Mouse (Mus musculus) kidney, embryonic 15.5 days (tissue): ENCODE data around the gene Rnd3. TPM values are rescaled to one million over a fixed set of nuclear protein-coding genes. Genes with fewer than 3 reads are reported as not detected.
A peak's percentile ranks its signal among the peaks of the same experiment; 100 is the strongest.

Source experiments
- ATAC-seq: fragments of 200-750 bp; cut with Nextera tagmentation; replicated peaks from 2 replicates; pipeline ENCODE4 v1.8.0; 2017; ENCODE audit warnings: moderate TSS enrichment; ENCODE audit not compliant: low FRiP score
- H3K27ac ChIP-seq: fragments of 300-500 bp; sonication (generic); 2 replicates; pipeline ENCODE4 v1.5.1; 2015; ENCODE audit warnings: mild to moderate bottlenecking, inconsistent platforms
- H3K27me3 ChIP-seq: fragments of 300-500 bp; sonication (generic); 2 replicates; pipeline ENCODE4 v1.6.1; 2015; ENCODE audit warnings: inconsistent platforms
- H3K36me3 ChIP-seq: fragments of 300-500 bp; sonication (generic); 2 replicates; pipeline ENCODE4 v1.6.1; 2015; ENCODE audit warnings: inconsistent platforms
- H3K4me1 ChIP-seq: fragments of 300-500 bp; sonication (generic); 2 replicates; pipeline ENCODE4 v1.6.1; 2015; ENCODE audit warnings: inconsistent platforms
- H3K4me2 ChIP-seq: fragments of 300-500 bp; sonication (generic); 2 replicates; pipeline ENCODE4 v1.6.1; 2015; ENCODE audit warnings: moderate library complexity, mild to moderate bottlenecking, inconsistent platforms
- H3K4me3 ChIP-seq: fragments of 300-500 bp; sonication (generic); replicated peaks from 2 replicates; pipeline ENCODE4 v1.5.1; 2015; ENCODE audit warnings: mild to moderate bottlenecking, inconsistent platforms
- H3K9ac ChIP-seq: fragments of 300-500 bp; sonication (generic); 2 replicates; pipeline ENCODE4 v1.6.1; 2015; ENCODE audit warnings: mild to moderate bottlenecking, inconsistent platforms
- H3K9me3 ChIP-seq: fragments of 300-500 bp; sonication (generic); replicated peaks from 2 replicates; pipeline ENCODE4 v1.6.1; 2016; ENCODE audit warnings: inconsistent platforms
- WGBS: fragments of 180-500 bp; shearing (Covaris S2); methylation state at CpG from one replicate; pipeline ENCODE4 v1.1.7; 2015; ENCODE audit warnings: mixed read lengths; 5-methylcytosine and 5-hydroxymethylcytosine counted together
- polyA plus RNA-seq: library from polyadenylated mRNA; unstranded; fragments of >200 nt; fragmentation: Nextera tagmentation; extraction: Ambion mirVana; gene quantifications from 2 replicates; pipeline ENCODE4 v1.2.1, GENCODE M21; 2015

The Rnd3 gene
- polyA plus RNA-seq, 1 experiment from 2014 or later, result 41.6 TPM

GRCm38 (mm10) chr2:51145838-51146470 lies 3.0 kb downstream of the Rnd3 start:
- ATAC-seq, result no peak
- H3K27ac ChIP-seq, result peak overlapping the region; percentile 89

GRCm38 (mm10) chr2:51144380-51145120 lies 4.4 kb downstream of the Rnd3 start:
- 72% methylated on average over 6 of the region's 6 CpGs for WGBS
- peak overlapping the region; percentile 20 for H3K4me2 ChIP-seq
- peaks cover 61% of the 10 kb centered on the region for H3K4me1 ChIP-seq
- no peaks in the 10 kb centered on the region for H3K36me3 ChIP-seq
- 0 out of 2 replicates have a peak overlapping the region, but pooled peaks have one; percentile 9 for H3K27ac ChIP-seq
- ATAC-seq, result no peak
- no peaks in the 10 kb centered on the region for H3K9me3 ChIP-seq
- H3K9ac ChIP-seq, result no peak overlapping the region
- no peaks in the 10 kb centered on the region for H3K27me3 ChIP-seq
- no peak overlapping the region; the same call in 1 of the 2 replicates for H3K4me3 ChIP-seq

More at GRCm38 (mm10) chr2:51145838-51146470, 3.0 kb downstream of the Rnd3 start:
- Histone ChIP-seq H3K27me3 (no peaks in the 10 kb centered on the region), H3K4me3 (peak overlapping the region; percentile 82), H3K4me1 (peaks cover 48% of the 10 kb centered on the region), H3K4me2 (peak overlapping the region; percentile 78), H3K9me3 (no peaks in the 10 kb centered on the region), H3K36me3 (no peaks in the 10 kb centered on the region), H3K9ac (peak overlapping the region; percentile 75)
- 13% methylated on average over 7 of the region's 7 CpGs for WGBS

- Histone ChIP-seq H3K9ac (no peak overlapping the region), H3K4me1 (peaks cover 79% of the 10 kb centered on the region), H3K9me3 (no peaks in the 10 kb centered on the region), H3K36me3 (no peaks in the 10 kb centered on the region), H3K27ac (no peak overlapping the region), H3K4me2 (no peak overlapping the region), H3K4me3 (no peak overlapping the region), H3K27me3 (no peaks in the 10 kb centered on the region)
- WGBS, result 38% methylated on average over 1 of the region's 1 CpGs
- ATAC-seq, result no peak
These were observed 6.5 kb downstream of the Rnd3 start for GRCm38 (mm10) chr2:51142422-51142821.

- Histone ChIP-seq H3K27me3 (no peaks in the 10 kb centered on the region), H3K9me3 (no peaks in the 10 kb centered on the region), H3K27ac (peak overlapping the region; percentile 75), H3K4me3 (no peak overlapping the region), H3K4me2 (peak overlapping the region; percentile 44), H3K36me3 (peaks cover 9% of the 10 kb centered on the region), H3K9ac (no peak overlapping the region), H3K4me1 (peaks cover 82% of the 10 kb centered on the region)
- WGBS, result 55% methylated on average over 3 of the region's 3 CpGs
- ATAC-seq, result no peak
These were observed 7.6 kb downstream of the Rnd3 start for GRCm38 (mm10) chr2:51141345-51141744.

GRCm38 (mm10) chr2:51140486-51140885 lies 8.4 kb downstream of the Rnd3 start:
- H3K4me3 ChIP-seq, result peak overlapping the region; percentile 11; the same call in 1 of the 2 replicates
- H3K9me3 ChIP-seq, result no peaks in the 10 kb centered on the region
- WGBS, result 3% methylated on average over 8 of the region's 8 CpGs
- H3K27me3 ChIP-seq, result no peaks in the 10 kb centered on the region
- peaks cover 74% of the 10 kb centered on the region for H3K4me1 ChIP-seq
- H3K36me3 ChIP-seq, result peaks cover 18% of the 10 kb centered on the region
- 0 out of 2 replicates have a peak overlapping the region, but pooled peaks have one; percentile 9 for H3K9ac ChIP-seq
- H3K4me2 ChIP-seq, result peak overlapping the region; percentile 44
- peak; percentile 87 for ATAC-seq
- H3K27ac ChIP-seq, result peak overlapping the region; percentile 75

- Histone ChIP-seq H3K9me3 (no peaks in the 10 kb centered on the region), H3K36me3 (peaks cover 21% of the 10 kb centered on the region), H3K4me2 (peak overlapping the region; percentile 44), H3K4me1 (peaks cover 73% of the 10 kb centered on the region), H3K4me3 (no peak overlapping the region), H3K27ac (peak overlapping the region; percentile 85), H3K27me3 (no peaks in the 10 kb centered on the region), H3K9ac (no peak overlapping the region)
- WGBS, result 17% methylated on average over 6 of the region's 6 CpGs
- peak; percentile 36; the same call in 1 of the 2 replicates for ATAC-seq
These were observed 8.9 kb downstream of the Rnd3 start for GRCm38 (mm10) chr2:51139912-51140446.

- H3K27ac ChIP-seq, result peak overlapping the region; percentile 85
- H3K4me3 ChIP-seq, result no peak overlapping the region
- peak; percentile 30; the same call in 1 of the 2 replicates for ATAC-seq
- H3K27me3 ChIP-seq, result no peaks in the 10 kb centered on the region
- peak overlapping the region; percentile 23; the same call in 1 of the 2 replicates for H3K4me2 ChIP-seq
- peaks cover 69% of the 10 kb centered on the region for H3K4me1 ChIP-seq
- H3K36me3 ChIP-seq, result peaks cover 27% of the 10 kb centered on the region
- H3K9me3 ChIP-seq, result no peaks in the 10 kb centered on the region
- 25% methylated on average over 5 of the region's 5 CpGs for WGBS
- no peak overlapping the region for H3K9ac ChIP-seq
These were observed 9.5 kb downstream of the Rnd3 start for GRCm38 (mm10) chr2:51139218-51139911.

GRCm38 (mm10) chr2:51137726-51138125 lies 11.2 kb downstream of the Rnd3 start:
- Histone ChIP-seq H3K4me3 (no peak overlapping the region), H3K9me3 (no peaks in the 10 kb centered on the region), H3K9ac (no peak overlapping the region), H3K4me2 (no peak overlapping the region), H3K4me1 (peaks cover 55% of the 10 kb centered on the region), H3K36me3 (peaks cover 43% of the 10 kb centered on the region), H3K27me3 (no peaks in the 10 kb centered on the region), H3K27ac (peak overlapping the region; percentile 29; the same call in 1 of the 2 replicates)
- peak; percentile 28; the same call in 1 of the 2 replicates for ATAC-seq
- WGBS, result 36% methylated on average over 4 of the region's 4 CpGs

- H3K27ac ChIP-seq, result no peak overlapping the region
- H3K4me2 ChIP-seq, result no peak overlapping the region
- peaks cover 72% of the 10 kb centered on the region for H3K36me3 ChIP-seq
- ATAC-seq, result no peak
- H3K9me3 ChIP-seq, result no peaks in the 10 kb centered on the region
- no peak overlapping the region for H3K4me3 ChIP-seq
- no peak overlapping the region for H3K9ac ChIP-seq
- 95% methylated on average over 20 of the region's 20 CpGs for WGBS
- H3K4me1 ChIP-seq, result peaks cover 5% of the 10 kb centered on the region
- H3K27me3 ChIP-seq, result no peaks in the 10 kb centered on the region
These were observed 16.7 kb downstream of the Rnd3 start for GRCm38 (mm10) chr2:51132181-51132580.

GRCm38 (mm10) chr2:51128090-51128489 lies 20.8 kb downstream of the Rnd3 start:
- H3K27me3 ChIP-seq, result no peaks in the 10 kb centered on the region
- no peak overlapping the region for H3K27ac ChIP-seq
- no peak overlapping the region for H3K4me3 ChIP-seq
- ATAC-seq, result no peak
- no peak overlapping the region for H3K9ac ChIP-seq
- 85% methylated on average over 4 of the region's 4 CpGs for WGBS
- H3K9me3 ChIP-seq, result 0 out of 2 replicates have a peak, but pooled peaks cover 5% of the 10 kb centered on the region
- peaks cover 34% of the 10 kb centered on the region for H3K36me3 ChIP-seq
- no peaks in the 10 kb centered on the region for H3K4me1 ChIP-seq
- no peak overlapping the region for H3K4me2 ChIP-seq

GRCm38 (mm10) chr2:51110271-51110670 lies 38.6 kb downstream of the Rnd3 start:
- H3K9me3 ChIP-seq, result no peaks in the 10 kb centered on the region
- no peak for ATAC-seq

More at GRCm38 (mm10) chr2:51110271-51110670, 38.6 kb downstream of the Rnd3 start:
- H3K27me3 ChIP-seq, result no peaks in the 10 kb centered on the region
- H3K27ac ChIP-seq, result no peak overlapping the region
- H3K4me3 ChIP-seq, result no peak overlapping the region
- H3K9ac ChIP-seq, result no peak overlapping the region
- H3K36me3 ChIP-seq, result no peaks in the 10 kb centered on the region
- 36% methylated on average over 2 of the region's 2 CpGs for WGBS
- H3K4me1 ChIP-seq, result no peaks in the 10 kb centered on the region
- no peak overlapping the region for H3K4me2 ChIP-seq
